Mouse (Mus musculus): Measurements from ENCODE around the gene Hist1h2bh.
"Not testable (repeated sequence)": the region's sequence is repeated elsewhere in the genome, so short reads cannot be mapped to it uniquely, and the experiment has no call there.

- TF ChIP-seq CTCF (IDR thresholded peaks at IDR 0.05; ENCODE audit: borderline replicate concordance, extremely low read depth, insufficient read depth, insufficient read length); POLR2A (IDR thresholded peaks at IDR 0.05; ENCODE audit: borderline replicate concordance, extremely low read depth, insufficient read depth, insufficient read length, poor library complexity, severe bottlenecking): not testable (repeated sequence)
Measured at GRCm38 (mm10) chr13:23544787-23545120, 1.6 kb upstream of the Hist1h2bh start.

Measured in brain, embryonic 14.5 days (tissue).